In genomic region chr14:11160806-11161450, GRCm38 (mm10) we compare ENCODE assay signal across 9 mouse cellular contexts. TPM values are rescaled to one million over a fixed set of nuclear protein-coding genes. Genes with fewer than 3 reads are reported as not detected.
A peak's percentile ranks its signal among the peaks of the same experiment; 100 is the strongest.
DNase-seq lines count a peak whose midpoint lies in the region; ATAC-seq and TF ChIP-seq lines count a peak whose summit lies in the region.
"Had no signal": no experiment of that assay in that cellular context is flagged by ENCODE, and none has a peak within 500 bp of the region (broad histone marks: within the 10 kb centered on the region; RNA-seq: fewer than 3 reads in every experiment).

No protein-coding gene starts in this region.

- DNase-seq in CD8-positive naive resting alpha-beta T cell, adult 2 months (ENCODE audit: low read depth in 2 of 2, low spot score in 2 of 2), result peak; percentile 22 to 51
- peak; percentile 51 to 71 for DNase-seq in heart, postnatal 14 days
- DNase-seq in kidney, postnatal 4 days, result peak; percentile 77 to 82
- DNase-seq in liver, embryonic 14.5 days (ENCODE audit: low read depth in 3 of 3, low spot score in 3 of 3), result peak in 1 of 3 experiments; percentile 14
- peak; percentile 97 for DNase-seq in telencephalon, adult 2 months (ENCODE audit: low read depth, low spot score)

- ATAC-seq in cerebellum, adult (ENCODE audit: insufficient number of reproducible peaks, low FRiP score, low TSS enrichment), result peak; percentile 92
- peak; percentile 92 for ATAC-seq in forebrain, embryonic 15.5 days (replicated peaks)
- peak; percentile 60 for ATAC-seq in liver, embryonic 14.5 days (ENCODE audit: insufficient read depth)
- ATAC-seq in neural tube, embryonic 13.5 days (ENCODE audit: low read depth), result peak; percentile 81

- H3K9me3 ChIP-seq in forebrain, embryonic 15.5 days, result no peaks in the 10 kb centered on the region
- H3K9me3 ChIP-seq in liver, embryonic 14.5 days (ENCODE audit: control insufficient read depth, low read length), result no peaks in the 10 kb centered on the region
- no peaks in the 10 kb centered on the region for H3K9me3 ChIP-seq in neural tube, embryonic 13.5 days

- 6% methylated on average over 17 of the region's 17 CpGs for WGBS in forebrain, embryonic 15.5 days
- 7% methylated on average over 17 of the region's 17 CpGs for WGBS in liver, embryonic 14.5 days (ENCODE audit: insufficient replicate concordance)
- WGBS in neural tube, embryonic 13.5 days, result 9% methylated on average over 17 of the region's 17 CpGs

- no peaks in the 10 kb centered on the region for H3K36me3 ChIP-seq in forebrain, embryonic 15.5 days
- no peaks in the 10 kb centered on the region for H3K36me3 ChIP-seq in liver, embryonic 14.5 days (replicated peaks; ENCODE audit: control insufficient read depth, insufficient read depth, low read depth)
- H3K36me3 ChIP-seq in neural tube, embryonic 13.5 days, result no peaks in the 10 kb centered on the region
- H3K36me3 ChIP-seq: G1E had no signal

- H3K4me2 ChIP-seq in forebrain, embryonic 15.5 days (replicated peaks), result peak overlapping the region; percentile 83
- H3K4me2 ChIP-seq in liver, embryonic 14.5 days (ENCODE audit: low read depth), result peak overlapping the region; percentile 67
- peak overlapping the region; percentile 89 for H3K4me2 ChIP-seq in neural tube, embryonic 13.5 days

- H3K4me3 ChIP-seq in forebrain, embryonic 15.5 days, result peak overlapping the region; percentile 80
- H3K4me3 ChIP-seq in liver, embryonic 14.5 days (ENCODE audit: insufficient read depth in 1 of 2, low read depth in 2 of 2, low read length in 2 of 2), result peak overlapping the region; percentile 58 to 65
- peak overlapping the region; percentile 56 for H3K4me3 ChIP-seq in neural tube, embryonic 13.5 days

- peaks cover 10% of the 10 kb centered on the region; the same call in 1 of the 2 replicates for H3K4me1 ChIP-seq in forebrain, embryonic 15.5 days
- peaks cover 0 to 4% of the 10 kb centered on the region in 2 experiments; a peak in 1 of 4 replicates for H3K4me1 ChIP-seq in liver, embryonic 14.5 days (replicated peaks; ENCODE audit: control insufficient read depth in 2 of 2, insufficient read depth in 2 of 2, low read length in 1 of 2)
- H3K4me1 ChIP-seq in neural tube, embryonic 13.5 days (replicated peaks), result peaks cover 7% of the 10 kb centered on the region; the same call in 1 of the 2 replicates

- TF ChIP-seq EP300 in liver, embryonic 14.5 days (IDR thresholded peaks at IDR 0.05; ENCODE audit: low read depth), result no peak

- intact Hi-C loops in heart, postnatal 14 days (cut with DNase I), result loop anchor here (10.0 kb wide), 1 partner anchor 394 kb away; the partner anchor contains the start of gene Ptprg

- H3K27ac ChIP-seq in forebrain, embryonic 15.5 days (replicated peaks), result peak overlapping the region; percentile 65
- no peak overlapping the region for H3K27ac ChIP-seq in liver, embryonic 14.5 days
- peak overlapping the region; percentile 68 for H3K27ac ChIP-seq in neural tube, embryonic 13.5 days (replicated peaks)

- H3K9ac ChIP-seq in forebrain, embryonic 15.5 days (replicated peaks), result peak overlapping the region; percentile 69
- H3K9ac ChIP-seq in liver, embryonic 14.5 days (replicated peaks), result no peak overlapping the region
- peak overlapping the region; percentile 79 for H3K9ac ChIP-seq in neural tube, embryonic 13.5 days

- no peak for TF ChIP-seq CTCF in liver, embryonic 14.5 days (IDR thresholded peaks at IDR 0.05; ENCODE audit: low read depth)

- no peaks in the 10 kb centered on the region for H3K27me3 ChIP-seq in forebrain, embryonic 15.5 days
- H3K27me3 ChIP-seq in liver, embryonic 14.5 days (ENCODE audit: control insufficient read depth, insufficient read depth, low read length), result no peaks in the 10 kb centered on the region
- no peaks in the 10 kb centered on the region for H3K27me3 ChIP-seq in neural tube, embryonic 13.5 days

RNA-seq across cellular contexts. Expression of gene Fhit, which starts 0.9 kb away (rescaled TPM):
- 5.0 and 6.1 TPM in 2 replicates for polyA plus RNA-seq in forebrain, embryonic 15.5 days (2015; fragmentation: Nextera tagmentation; extraction: Ambion mirVana)
- 1 to 10 TPM; 4.3 to 7.1 TPM for total RNA-seq in heart, postnatal 14 days (2021)
- polyA plus RNA-seq in liver, embryonic 14.5 days (2012; rRNA removed), result 1.3 and 1.4 TPM in 2 replicates
- polyA plus RNA-seq in liver, embryonic 14.5 days (2014; fragmentation: Nextera tagmentation; extraction: Ambion mirVana), result 1.9 and 2.4 TPM in 2 replicates
- polyA plus RNA-seq in neural tube, embryonic 13.5 days (2015; fragmentation: Nextera tagmentation; extraction: Ambion mirVana), result 5.6 and 7.9 TPM in 2 replicates
- total RNA-seq: G1E had no signal
- polyA plus RNA-seq: G1E had no signal
